Mouse (Mus musculus) hindbrain, embryonic 10.5 days (tissue): ENCODE measurements at regions not wholly inside any gene's neighbourhood (a gene's known extent, or its start where the extent isn't known, plus 50 kb on each side); places are given as distances from the start of the nearest gene placed in this dataset.

Source experiments
- DNase-seq: peaks from one replicate; pipeline ENCODE4 v3.0.0-alpha.2; 2017; ENCODE audit warnings: low spot score
- H3K27ac ChIP-seq: fragments of 300-500 bp; sonication (generic); 2 replicates; pipeline ENCODE4 v1.5.1; 2016; ENCODE audit warnings: mild to moderate bottlenecking, moderate library complexity
- H3K27me3 ChIP-seq: fragments of 300-500 bp; sonication (generic); 2 replicates; pipeline ENCODE4 v1.6.1; 2016; ENCODE audit warnings: mild to moderate bottlenecking; ENCODE audit not compliant: poor library complexity, insufficient read depth, severe bottlenecking
- H3K36me3 ChIP-seq: fragments of 300-500 bp; sonication (generic); 2 replicates; pipeline ENCODE4 v1.6.1; 2016; ENCODE audit warnings: mild to moderate bottlenecking, moderate library complexity
- H3K4me1 ChIP-seq: fragments of 300-500 bp; sonication (generic); replicated peaks from 2 replicates; pipeline ENCODE4 v1.6.1; 2016; ENCODE audit warnings: mild to moderate bottlenecking
- H3K4me3 ChIP-seq: fragments of 300-500 bp; sonication (generic); 2 replicates; pipeline ENCODE4 v1.5.1; 2016; ENCODE audit warnings: mild to moderate bottlenecking, moderate library complexity
- H3K9me3 ChIP-seq: fragments of 300-500 bp; sonication (generic); 2 replicates; pipeline ENCODE4 v1.6.1; 2016; ENCODE audit warnings: mild to moderate bottlenecking, moderate library complexity
- WGBS: fragments of 180-500 bp; shearing (Covaris S2); methylation state at CpG from one replicate; pipeline ENCODE4 v1.1.7; 2016; 5-methylcytosine and 5-hydroxymethylcytosine counted together

DNA sequence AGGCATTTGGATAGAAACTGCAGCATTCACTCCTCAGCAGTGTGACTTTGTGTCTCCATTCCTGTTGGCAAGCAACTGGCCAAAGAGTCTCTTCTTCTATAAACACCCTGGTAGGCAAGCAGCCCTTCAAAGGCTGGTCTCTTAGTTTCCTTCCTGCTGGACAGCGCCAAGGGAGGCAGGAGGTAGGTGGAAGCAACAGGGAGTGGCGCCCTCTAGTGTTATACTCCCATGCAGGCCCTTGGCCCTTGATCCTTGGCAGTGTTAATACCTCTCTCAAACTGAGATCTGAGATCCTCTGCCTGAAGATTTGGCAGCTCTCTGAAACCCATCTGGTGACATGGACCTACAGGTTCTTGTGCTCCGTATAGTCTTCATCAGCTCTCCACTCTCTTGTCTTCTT, 51.3 kb upstream of the Opcml start:
- no peak overlapping the region for H3K4me3 ChIP-seq
- no peaks in the 10 kb centered on the region for H3K27me3 ChIP-seq
- H3K27ac ChIP-seq: no peak overlapping the region
- no peaks in the 10 kb centered on the region for H3K9me3 ChIP-seq
- peaks cover 7% of the 10 kb centered on the region for H3K4me1 ChIP-seq
- WGBS: 28% methylated on average over 3 of the region's 3 CpGs
- peak; percentile 45 for DNase-seq
- no peaks in the 10 kb centered on the region for H3K36me3 ChIP-seq
